Mouse (Mus musculus) urinary bladder, postnatal 4 days (tissue): ENCODE data around the gene Lrrc2.

Source experiments
- DNase-seq, 2 experiments: peaks; one replicate each; pipeline ENCODE4 v3.0.0; 2021 to 2022; ENCODE audit warnings: low spot score in 2 of 2

The Lrrc2 gene

GRCm38 (mm10) chr9:110951397-110951796, at the start of gene Lrrc2:
Gene Lrrc2 (plus strand): TSS chr9:110951545.
- DNase-seq = no peak

GRCm38 (mm10) chr9:110902271-110902670, 49.1 kb upstream of the Lrrc2 start:
- no peak for DNase-seq

DNA sequence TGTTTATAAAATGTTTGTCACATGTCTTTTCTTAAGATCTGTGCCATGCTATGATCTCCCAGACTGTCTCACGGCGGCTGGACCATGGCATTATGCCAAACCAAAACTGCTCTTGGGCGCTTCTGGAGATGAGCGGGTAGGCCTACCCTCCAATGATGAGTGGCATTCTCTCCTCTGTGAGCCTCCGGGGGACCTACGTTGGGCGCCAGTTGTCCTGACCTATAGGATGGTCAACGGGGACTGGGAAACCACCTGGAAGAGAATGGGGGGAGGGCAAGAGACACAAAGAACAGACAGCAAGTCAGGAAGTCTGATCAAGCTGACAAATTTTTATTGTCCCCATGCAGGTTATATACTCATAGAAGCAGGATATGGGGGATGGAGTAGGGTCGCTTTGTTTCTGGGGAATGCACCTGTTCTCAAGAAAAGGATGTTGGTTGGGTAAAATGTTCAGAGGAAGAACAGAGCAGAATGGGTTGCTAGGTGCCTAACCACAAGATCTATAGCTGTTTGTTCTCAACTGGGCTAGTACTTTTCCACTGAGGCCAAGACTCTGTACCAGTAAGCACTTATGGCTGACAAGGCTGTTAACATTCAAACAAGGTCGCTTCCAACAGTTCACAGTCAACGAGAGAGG, 44.0 kb upstream of the Lrrc2 start:
- no peak for DNase-seq

GRCm38 (mm10) chr9:110907838-110908630, 43.3 kb upstream of the Lrrc2 start:
- DNase-seq = no peak

- no peak for DNase-seq
Observed at GRCm38 (mm10) chr9:110908631-110909016, 42.7 kb upstream of the Lrrc2 start.

DNA sequence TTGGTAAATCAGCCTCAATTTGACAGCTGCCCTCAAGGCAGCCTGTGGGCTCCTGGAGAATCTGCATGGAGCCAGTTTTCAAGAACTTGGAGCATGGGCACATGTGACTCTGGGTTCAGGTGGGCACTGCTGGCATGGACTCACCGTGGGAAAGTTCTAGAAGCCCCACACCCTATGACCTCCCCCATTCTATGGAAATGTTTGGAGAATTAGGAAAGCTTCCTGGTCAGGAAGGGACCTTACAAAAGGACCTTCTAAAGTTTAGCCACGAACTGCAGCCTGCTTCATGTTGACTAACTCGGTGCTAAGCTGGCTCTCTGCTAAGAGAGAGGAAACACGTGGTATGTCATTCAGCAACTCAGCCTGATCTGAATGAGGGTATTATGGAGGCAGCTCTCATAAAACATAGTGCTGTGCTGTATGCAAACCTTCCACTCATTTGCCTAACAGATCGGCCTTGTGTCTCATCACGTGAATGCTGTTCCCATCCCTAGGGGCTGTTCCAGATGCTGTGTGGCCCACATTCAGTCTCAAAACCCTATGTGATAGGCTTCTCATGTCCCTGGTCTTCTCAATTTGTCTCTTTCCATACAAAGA, 41.9 kb upstream of the Lrrc2 start:
- no peak for DNase-seq

GRCm38 (mm10) chr9:110914631-110915236, 36.6 kb upstream of the Lrrc2 start:
- DNase-seq = no peak

GRCm38 (mm10) chr9:110915466-110915865, 35.9 kb upstream of the Lrrc2 start:
- DNase-seq = no peak

GRCm38 (mm10) chr9:110916786-110917185, 34.6 kb upstream of the Lrrc2 start, which contains the start of gene Fam240a:
Gene Fam240a (minus strand): TSS chr9:110916861.
- no peak for DNase-seq

DNA sequence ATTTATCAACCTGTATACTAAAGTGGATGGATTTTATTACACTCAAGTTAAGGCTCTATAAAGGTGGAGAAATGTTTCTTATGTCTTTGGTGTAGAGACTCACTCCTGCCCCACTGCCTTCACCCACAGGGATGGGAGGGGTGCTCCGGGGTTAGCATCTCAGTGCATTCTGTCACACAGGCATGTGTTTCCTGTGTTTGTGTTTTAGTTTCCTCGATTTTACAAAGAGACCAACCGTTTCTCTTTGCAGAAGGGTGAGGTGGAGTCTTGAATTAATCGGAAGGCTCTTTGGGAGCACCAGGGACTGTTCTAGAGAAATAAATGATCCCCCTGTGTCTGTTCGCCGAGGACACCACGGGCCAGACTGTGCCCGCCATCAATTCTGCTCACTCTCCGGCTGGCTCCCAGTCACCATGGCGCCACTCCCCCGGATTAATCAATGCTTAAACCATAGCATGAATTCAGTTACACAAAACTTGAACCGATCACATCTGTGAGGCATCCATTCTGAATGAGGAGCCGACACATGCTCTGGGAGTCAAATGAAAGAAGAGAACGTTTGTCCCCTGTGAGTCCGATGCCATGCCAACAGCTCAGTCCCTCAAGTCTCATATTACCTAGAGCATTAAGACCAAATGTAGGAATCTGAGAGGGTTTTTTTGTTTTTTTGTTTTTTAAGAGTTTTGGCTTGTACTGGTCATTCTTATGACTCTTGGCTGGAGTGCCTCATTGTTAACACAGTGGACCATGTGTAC, 30.5 kb upstream of the Lrrc2 start:
- DNase-seq = no peak

DNA sequence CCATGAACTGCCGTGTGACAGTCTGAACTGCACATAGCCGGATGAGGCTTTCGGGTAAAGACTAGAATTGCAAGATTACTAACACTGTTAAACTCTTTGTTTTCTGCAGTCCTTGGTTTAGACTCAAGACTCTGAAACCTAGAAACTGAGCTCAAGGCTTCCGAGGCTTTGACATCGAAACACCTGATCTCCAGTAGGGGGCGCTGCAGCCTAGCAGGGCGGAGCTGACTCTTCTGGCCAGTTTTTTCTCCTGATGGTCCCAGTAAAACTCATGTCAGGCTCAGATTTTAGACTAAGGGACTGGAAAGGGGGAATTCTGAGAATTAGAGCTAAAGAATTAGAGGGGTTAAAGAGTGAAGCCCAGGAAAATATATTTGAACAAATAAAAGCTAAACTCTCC, 28.6 kb upstream of the Lrrc2 start:
- DNase-seq = peak; percentile 47 to 81

DNA sequence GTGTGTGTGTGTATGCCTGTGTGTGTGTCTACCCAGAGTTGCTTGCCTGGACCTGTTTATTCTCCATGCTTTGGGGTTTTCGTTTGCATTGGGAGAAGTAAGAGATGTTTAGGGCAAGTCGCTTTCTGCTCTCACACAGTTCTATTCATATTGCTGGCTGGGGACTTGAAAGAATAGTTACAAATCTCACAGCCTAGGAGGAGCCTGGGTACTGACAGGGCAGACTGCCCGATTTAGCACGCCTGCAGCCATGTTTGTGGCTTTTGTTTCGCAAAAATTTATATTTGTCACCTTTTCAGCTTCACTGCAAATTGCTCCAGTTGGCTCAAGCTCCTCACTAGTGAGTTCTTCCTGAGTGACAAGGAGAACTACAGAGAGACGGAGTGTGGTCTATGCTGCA, 19.8 kb upstream of the Lrrc2 start:
- DNase-seq = no peak

GRCm38 (mm10) chr9:110933850-110934437, 17.4 kb upstream of the Lrrc2 start:
- no peak for DNase-seq

DNA sequence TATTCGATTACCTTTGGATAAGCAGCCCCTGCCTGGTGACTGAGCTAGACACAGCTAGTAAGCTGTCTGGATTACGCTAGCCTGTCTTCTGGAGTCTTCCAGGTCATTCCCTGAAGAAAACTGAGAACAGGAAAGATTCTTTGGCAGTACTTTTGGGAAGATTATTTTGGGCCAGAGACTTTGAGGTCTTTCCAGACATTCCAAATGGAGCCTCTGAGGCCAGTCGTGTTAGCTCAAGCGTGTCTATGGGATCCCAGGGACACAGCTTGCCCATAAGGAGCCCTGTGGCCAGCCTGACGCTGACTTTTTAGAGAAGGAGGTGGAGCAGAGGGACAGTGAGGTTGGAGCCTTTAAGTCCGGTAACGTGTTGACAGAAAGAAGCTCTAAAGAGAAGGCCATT, 15.4 kb upstream of the Lrrc2 start:
- DNase-seq = no peak

DNA sequence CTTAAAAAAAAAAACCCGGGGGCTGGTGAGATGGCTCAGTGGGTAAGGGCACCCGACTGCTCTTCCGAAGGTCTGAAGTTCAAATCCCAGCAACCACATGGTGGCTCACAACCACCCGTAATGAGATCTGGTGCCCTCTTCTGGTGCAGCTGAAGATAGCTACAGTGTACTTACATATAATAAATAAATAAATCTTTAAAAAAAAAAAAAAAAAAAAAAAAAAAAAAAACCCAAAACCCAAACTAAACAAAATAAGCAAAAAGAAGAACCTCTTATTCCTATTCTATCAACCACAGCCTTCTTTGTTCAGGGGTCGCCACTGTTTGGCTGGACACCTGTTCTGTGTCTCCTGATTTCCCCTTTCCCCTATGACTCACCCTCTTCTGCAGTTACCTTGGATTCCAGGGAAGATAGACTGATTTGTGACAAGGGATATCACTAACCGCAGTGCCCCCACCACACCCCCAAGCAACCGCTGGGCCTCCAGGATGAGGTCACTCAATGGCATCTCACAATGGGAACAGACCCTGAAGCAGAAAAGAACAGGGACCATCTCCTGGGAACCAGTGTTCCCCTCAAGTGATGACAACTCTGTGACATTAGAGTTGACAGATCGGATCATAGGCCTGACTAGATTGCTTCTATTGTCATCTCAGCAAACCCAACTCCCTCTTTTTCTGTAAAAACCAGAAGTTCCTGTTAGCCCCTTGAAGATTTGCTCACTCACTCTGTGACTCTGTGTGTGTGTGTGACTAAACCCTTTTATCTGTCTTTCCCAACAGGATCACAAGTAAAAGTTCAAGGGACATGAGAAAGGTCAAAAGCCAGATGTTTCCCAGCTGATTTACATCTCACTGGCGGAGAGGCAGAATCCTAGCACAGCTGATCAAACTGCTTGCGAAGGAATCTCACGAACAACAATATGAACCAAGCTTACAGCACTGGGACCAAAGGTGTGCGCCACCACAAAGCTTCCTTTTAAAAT, 13.5 kb upstream of the Lrrc2 start:
- no peak for DNase-seq

DNA sequence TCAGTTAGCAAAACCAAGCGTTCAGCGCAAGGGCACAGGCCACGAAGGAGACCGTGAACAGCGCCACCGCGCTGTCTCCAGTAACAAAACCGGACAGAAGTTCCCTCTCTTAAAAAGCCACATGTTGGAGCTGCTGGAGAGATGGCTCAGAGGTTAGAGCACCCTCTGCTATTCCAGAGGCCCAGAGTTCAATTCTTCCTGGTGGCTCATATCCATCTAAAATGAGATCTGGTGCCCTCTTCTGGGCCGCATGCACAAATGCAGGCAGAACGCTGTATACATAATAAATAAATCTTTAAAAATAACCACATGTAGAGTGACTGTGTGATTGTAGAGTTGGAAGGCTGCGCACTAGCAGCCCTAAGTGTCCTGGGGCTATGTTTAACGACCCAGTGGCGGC, 7.1 kb upstream of the Lrrc2 start:
- no peak for DNase-seq

GRCm38 (mm10) chr9:110945343-110945742, 6.0 kb upstream of the Lrrc2 start:
- DNase-seq = no peak

DNA sequence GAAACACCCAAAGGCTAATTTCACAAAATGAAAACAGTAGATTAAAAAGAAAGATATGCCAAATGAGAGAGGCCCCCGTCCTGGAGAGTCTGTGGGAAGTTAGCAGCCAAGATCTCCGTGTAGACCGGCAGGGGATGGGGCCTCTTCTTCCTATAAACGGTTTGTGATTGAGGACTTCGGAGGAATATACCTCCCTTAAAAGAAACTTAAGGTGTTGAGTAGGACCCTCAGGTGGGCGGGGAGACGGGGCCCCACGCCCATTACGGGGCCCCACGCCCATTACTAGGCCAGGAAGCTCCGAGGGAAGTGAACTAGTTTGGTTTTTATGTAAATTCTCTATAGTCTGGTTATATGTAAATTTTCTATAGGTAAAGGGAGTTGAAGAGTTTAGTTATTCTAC, 5.4 kb upstream of the Lrrc2 start, which contains the start of gene Tdgf1:
Gene Tdgf1 (minus strand): TSS at position 233 of the 400 bp plus-strand sequence.
- DNase-seq = no peak

GRCm38 (mm10) chr9:110946548-110947044, 4.7 kb upstream of the Lrrc2 start:
- DNase-seq = no peak

- no peak for DNase-seq
Observed at GRCm38 (mm10) chr9:110947261-110947661, 4.1 kb upstream of the Lrrc2 start.
